Mouse (Mus musculus): Measurements from ENCODE around the gene Lpo.

GRCm38 (mm10) chr11:87801711-87802275, 26.3 kb downstream of the Lpo start:
- TF ChIP-seq CTCF (IDR thresholded peaks at IDR 0.05; ENCODE audit: low read depth, low read length) (no peak), POLR2A (IDR thresholded peaks at IDR 0.05; ENCODE audit: extremely low read depth, insufficient read depth, low read length) (no peak)
